Mouse (Mus musculus) kidney, postnatal 0 days (tissue): ENCODE data around the gene Plxnc1. TPM values are rescaled to one million over a fixed set of nuclear protein-coding genes. Genes with fewer than 3 reads are reported as not detected.
A peak's percentile ranks its signal among the peaks of the same experiment; 100 is the strongest.

Experiments used
- ATAC-seq: fragments of 200-750 bp; cut with Nextera tagmentation; replicated peaks from 2 replicates; pipeline ENCODE4 v1.8.0; 2017; ENCODE audit warnings: low read depth, moderate number of reproducible peaks, moderate TSS enrichment, moderate library complexity; ENCODE audit not compliant: low FRiP score
- DNase-seq: peaks from one replicate; pipeline ENCODE4 v3.0.0-alpha.2; 2016; ENCODE audit warnings: low spot score
- H3K27ac ChIP-seq: fragments of 300-500 bp; sonication (generic); 2 replicates; pipeline ENCODE4 v1.5.1; 2014; ENCODE audit warnings: mild to moderate bottlenecking
- H3K27me3 ChIP-seq: fragments of 300-500 bp; sonication (generic); 2 replicates; pipeline ENCODE4 v1.6.1; 2014; ENCODE audit warnings: low read length, mixed read lengths; ENCODE audit not compliant: insufficient read depth
- H3K36me3 ChIP-seq: fragments of 300-500 bp; sonication (generic); 2 replicates; pipeline ENCODE4 v1.6.1; 2014; ENCODE audit warnings: low read length, mixed read lengths; ENCODE audit not compliant: insufficient read depth
- H3K4me1 ChIP-seq: fragments of 300-500 bp; sonication (generic); replicated peaks from 2 replicates; pipeline ENCODE4 v1.6.1; 2014; ENCODE audit warnings: antibody characterized with exemption, low read length, mixed read lengths; ENCODE audit not compliant: insufficient read depth
- H3K4me2 ChIP-seq: fragments of 300-500 bp; sonication (generic); 2 replicates; pipeline ENCODE4 v1.6.1; 2014; ENCODE audit warnings: mild to moderate bottlenecking, low read length, moderate library complexity, mixed read lengths
- H3K4me3 ChIP-seq: fragments of 300-500 bp; sonication (generic); replicated peaks from 2 replicates; pipeline ENCODE4 v1.5.1; 2014; ENCODE audit warnings: low read depth, low read length
- H3K9ac ChIP-seq: fragments of 300-500 bp; sonication (generic); 2 replicates; pipeline ENCODE4 v1.6.1; 2014; ENCODE audit warnings: low read depth, low read length
- H3K9me3 ChIP-seq: fragments of 300-500 bp; sonication (generic); replicated peaks from 2 replicates; pipeline ENCODE4 v1.6.1; 2016; ENCODE audit warnings: low read length, inconsistent platforms, mixed read lengths
- CTCF ChIP-seq: IDR thresholded peaks from 2 replicates; pipeline ENCODE4 v1.5.1; 2016; ENCODE audit warnings: antibody characterized with exemption, low read depth, mild to moderate bottlenecking, moderate library complexity
- WGBS: fragments of 180-500 bp; shearing (Covaris S2); extraction: QIAGEN DNeasy Blood & Tissue Kit; methylation state at CpG from one replicate; pipeline ENCODE4 v1.1.7; 2014; 5-methylcytosine and 5-hydroxymethylcytosine counted together
- polyA plus RNA-seq: library from polyadenylated mRNA; unstranded; fragments of >200 nt; fragmentation: Nextera tagmentation; extraction: Ambion mirVana; gene quantifications from 2 replicates; pipeline ENCODE4 v1.2.1, GENCODE M21; 2015

Gene Plxnc1
- polyA plus RNA-seq, 1 experiment from 2014 or later = 1.3 TPM

- Histone ChIP-seq H3K27ac (no peak overlapping the region), H3K36me3 (no peaks in the 10 kb centered on the region), H3K9me3 (no peaks in the 10 kb centered on the region), H3K4me3 (peak overlapping the region; percentile 68), H3K9ac (no peak overlapping the region), H3K27me3 (peaks cover 6% of the 10 kb centered on the region), H3K4me1 (peaks cover 3% of the 10 kb centered on the region; the same call in 1 of the 2 replicates), H3K4me2 (peak overlapping the region; percentile 88)
- ATAC-seq (no peak; the same call in 1 of the 2 replicates), DNase-seq (peak; percentile 52)
- no peak for TF ChIP-seq CTCF
- WGBS = 0% methylated on average over 26 of the region's 26 CpGs
These were observed 1.2 kb downstream of the Plxnc1 start for GRCm38 (mm10) chr10:94943401-94943845.

- Histone ChIP-seq H3K4me2 (peak overlapping the region; percentile 88), H3K27ac (no peak overlapping the region), H3K4me1 (peaks cover 3% of the 10 kb centered on the region; the same call in 1 of the 2 replicates), H3K4me3 (peak overlapping the region; percentile 68), H3K36me3 (no peaks in the 10 kb centered on the region), H3K27me3 (peaks cover 6% of the 10 kb centered on the region), H3K9ac (no peak overlapping the region), H3K9me3 (no peaks in the 10 kb centered on the region)
- DNase-seq (peak; percentile 65), ATAC-seq (peak; percentile 48; the same call in 1 of the 2 replicates)
- WGBS = 6% methylated on average over 17 of the region's 17 CpGs
- TF ChIP-seq CTCF = no peak; the same call in 1 of the 2 replicates
These were observed 2.1 kb downstream of the Plxnc1 start for GRCm38 (mm10) chr10:94942449-94943041.

DNA sequence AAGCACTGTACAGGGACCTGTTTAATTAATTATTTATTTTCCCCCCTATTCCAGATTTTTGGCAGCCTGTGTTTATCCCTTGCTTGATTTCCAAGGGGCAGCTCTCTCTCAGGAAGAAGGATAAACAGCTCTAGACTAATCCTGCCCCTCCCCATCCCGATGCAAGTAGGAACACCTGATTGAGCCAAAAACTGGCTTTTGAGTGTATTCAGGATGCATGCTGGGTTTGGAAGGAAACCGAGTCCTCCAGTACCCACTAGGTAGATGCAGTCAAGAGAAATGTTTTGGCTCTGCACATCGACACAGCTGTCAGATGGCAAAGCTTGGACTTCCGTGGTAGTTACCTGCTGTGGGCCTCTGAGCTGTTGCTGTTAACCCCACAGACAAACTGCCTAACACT is 3.1 kb downstream of the Plxnc1 start:
- DNase-seq (no peak), ATAC-seq (no peak)
- Histone ChIP-seq H3K4me1 (peaks cover 3% of the 10 kb centered on the region; the same call in 1 of the 2 replicates), H3K9ac (no peak overlapping the region), H3K4me2 (no peak overlapping the region), H3K36me3 (no peaks in the 10 kb centered on the region), H3K27ac (no peak overlapping the region), H3K9me3 (no peaks in the 10 kb centered on the region), H3K4me3 (no peak overlapping the region), H3K27me3 (peaks cover 6% of the 10 kb centered on the region)
- no peak for TF ChIP-seq CTCF
- 40% methylated on average over 4 of the region's 4 CpGs for WGBS

- 37% methylated on average over 7 of the region's 7 CpGs for WGBS
- Histone ChIP-seq H3K4me1 (peaks cover 3% of the 10 kb centered on the region; the same call in 1 of the 2 replicates), H3K4me3 (no peak overlapping the region), H3K4me2 (no peak overlapping the region), H3K27me3 (peaks cover 4% of the 10 kb centered on the region), H3K9me3 (no peaks in the 10 kb centered on the region), H3K36me3 (no peaks in the 10 kb centered on the region), H3K9ac (no peak overlapping the region), H3K27ac (no peak overlapping the region)
- TF ChIP-seq CTCF = peak; percentile 38; the same call in 1 of the 2 replicates
- DNase-seq (no peak), ATAC-seq (no peak)
These were observed 3.8 kb downstream of the Plxnc1 start for GRCm38 (mm10) chr10:94940786-94941185.

DNA sequence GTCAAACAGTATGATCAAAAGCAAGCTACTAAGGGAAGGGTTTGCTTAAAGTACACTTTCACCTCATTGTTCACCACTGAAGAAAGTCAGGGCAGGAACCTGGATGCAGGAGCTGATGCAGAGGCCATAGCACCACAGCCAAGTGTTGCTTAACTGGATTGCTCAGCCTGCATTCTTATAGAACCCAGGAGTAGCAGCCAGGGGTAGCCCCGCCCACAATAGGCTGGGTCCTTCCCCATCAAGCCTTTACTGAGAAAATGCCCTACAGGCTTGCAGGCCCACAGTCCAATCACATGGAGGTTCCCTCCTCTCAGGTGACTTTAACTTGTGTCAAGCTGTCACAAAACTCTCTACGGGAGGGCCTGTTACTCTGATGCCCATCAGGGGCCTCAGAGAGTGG is 4.6 kb downstream of the Plxnc1 start:
- no peak for DNase-seq
- no peak for TF ChIP-seq CTCF

GRCm38 (mm10) chr10:94938899-94939298 is 5.7 kb downstream of the Plxnc1 start:
- H3K27ac ChIP-seq = no peak overlapping the region
- ATAC-seq (no peak), DNase-seq (no peak)
- H3K4me1 ChIP-seq = no peaks in the 10 kb centered on the region; the same call in 1 of the 2 replicates
- WGBS = 87% methylated on average over 2 of the region's 2 CpGs
- no peak for TF ChIP-seq CTCF
- no peak overlapping the region for H3K9ac ChIP-seq
- no peaks in the 10 kb centered on the region for H3K9me3 ChIP-seq
- H3K4me3 ChIP-seq = no peak overlapping the region
- no peak overlapping the region for H3K4me2 ChIP-seq
- no peaks in the 10 kb centered on the region for H3K36me3 ChIP-seq
- H3K27me3 ChIP-seq = no peaks in the 10 kb centered on the region; the same call in 1 of the 2 replicates

More for the DNA sequence above, 4.6 kb downstream of the Plxnc1 start:
- Histone ChIP-seq H3K27ac (no peak overlapping the region), H3K9me3 (no peaks in the 10 kb centered on the region), H3K4me3 (no peak overlapping the region), H3K9ac (no peak overlapping the region), H3K27me3 (no peaks in the 10 kb centered on the region; the same call in 1 of the 2 replicates), H3K4me1 (peaks cover 1% of the 10 kb centered on the region; the same call in 1 of the 2 replicates), H3K4me2 (no peak overlapping the region), H3K36me3 (no peaks in the 10 kb centered on the region)
- 46% methylated on average over 2 of the region's 2 CpGs for WGBS
- ATAC-seq = no peak
